Mouse (Mus musculus) stomach, embryonic 14.5 days (tissue): Measurements from ENCODE around the gene Hspb6. TPM values are rescaled to one million over a fixed set of nuclear protein-coding genes. Genes with fewer than 3 reads are reported as not detected.
A peak's percentile ranks its signal among the peaks of the same experiment; 100 is the strongest.

ENCODE experiments used
- ATAC-seq: fragments of 200-750 bp; cut with Nextera tagmentation; 2 replicates; pipeline ENCODE4 v1.8.0; 2017; ENCODE audit warnings: low read depth, moderate TSS enrichment; ENCODE audit not compliant: insufficient number of reproducible peaks, insufficient read depth, low FRiP score
- H3K27ac ChIP-seq: fragments of 300-500 bp; sonication (generic); 2 replicates; pipeline ENCODE4 v1.5.1; 2014; ENCODE audit warnings: mild to moderate bottlenecking, low read length, moderate library complexity, mixed read lengths
- H3K27me3 ChIP-seq: fragments of 300-500 bp; sonication (generic); 2 replicates; pipeline ENCODE4 v1.6.1; 2014; ENCODE audit warnings: low read length, control low read depth, mixed read lengths; ENCODE audit not compliant: control insufficient read depth, insufficient read depth
- H3K36me3 ChIP-seq: fragments of 300-500 bp; sonication (generic); 2 replicates; pipeline ENCODE4 v1.6.1; 2014; ENCODE audit warnings: mild to moderate bottlenecking, control low read depth, low read length, moderate library complexity, mixed read lengths; ENCODE audit not compliant: control insufficient read depth, insufficient read depth
- H3K4me1 ChIP-seq: fragments of 300-500 bp; sonication (generic); 2 replicates; pipeline ENCODE4 v1.6.1; 2014; ENCODE audit warnings: low read length, control low read depth, mixed read lengths; ENCODE audit not compliant: control insufficient read depth, insufficient read depth
- H3K4me2 ChIP-seq: fragments of 300-500 bp; sonication (generic); replicated peaks from 2 replicates; pipeline ENCODE4 v1.6.1; 2014; ENCODE audit warnings: low read depth, low read length, control low read depth
- H3K4me3 ChIP-seq: fragments of 300-500 bp; sonication (generic); 2 replicates; pipeline ENCODE4 v1.5.1; 2014; ENCODE audit warnings: low read depth, low read length, control low read depth
- H3K9ac ChIP-seq: fragments of 300-500 bp; sonication (generic); replicated peaks from 2 replicates; pipeline ENCODE4 v1.6.1; 2014; ENCODE audit warnings: low read depth, mild to moderate bottlenecking, control low read depth, low read length, moderate library complexity, mixed read lengths
- H3K9me3 ChIP-seq: fragments of 300-500 bp; sonication (generic); 2 replicates; pipeline ENCODE4 v1.6.1; 2016; ENCODE audit warnings: low read depth, low read length, control low read depth; ENCODE audit not compliant: control insufficient read depth
- WGBS: fragments of 180-500 bp; shearing (Covaris S2); extraction: QIAGEN DNeasy Blood & Tissue Kit; methylation state at CpG from one replicate; pipeline ENCODE4 v1.1.7; 2014; 5-methylcytosine and 5-hydroxymethylcytosine counted together
- polyA plus RNA-seq: library from polyadenylated mRNA; unstranded; fragments of >200 nt; fragmentation: Nextera tagmentation; extraction: Ambion mirVana; gene quantifications from 2 replicates; pipeline ENCODE4 v1.2.1, GENCODE M21; 2014

The Hspb6 gene
- polyA plus RNA-seq, 1 experiment from 2014 or later = 47.3 TPM

- 76% methylated on average over 10 of the region's 10 CpGs for WGBS
- Histone ChIP-seq H3K27ac (no peak overlapping the region), H3K27me3 (no peaks in the 10 kb centered on the region), H3K36me3 (no peaks in the 10 kb centered on the region), H3K9me3 (no peaks in the 10 kb centered on the region), H3K4me3 (no peak overlapping the region), H3K9ac (no peak overlapping the region), H3K4me1 (peaks cover 5% of the 10 kb centered on the region; the same call in 1 of the 2 replicates), H3K4me2 (no peak overlapping the region)
- ATAC-seq = no peak
These were observed 41.9 kb downstream of the Hspb6 start for GRCm38 (mm10) chr7:30593579-30594509.

DNA sequence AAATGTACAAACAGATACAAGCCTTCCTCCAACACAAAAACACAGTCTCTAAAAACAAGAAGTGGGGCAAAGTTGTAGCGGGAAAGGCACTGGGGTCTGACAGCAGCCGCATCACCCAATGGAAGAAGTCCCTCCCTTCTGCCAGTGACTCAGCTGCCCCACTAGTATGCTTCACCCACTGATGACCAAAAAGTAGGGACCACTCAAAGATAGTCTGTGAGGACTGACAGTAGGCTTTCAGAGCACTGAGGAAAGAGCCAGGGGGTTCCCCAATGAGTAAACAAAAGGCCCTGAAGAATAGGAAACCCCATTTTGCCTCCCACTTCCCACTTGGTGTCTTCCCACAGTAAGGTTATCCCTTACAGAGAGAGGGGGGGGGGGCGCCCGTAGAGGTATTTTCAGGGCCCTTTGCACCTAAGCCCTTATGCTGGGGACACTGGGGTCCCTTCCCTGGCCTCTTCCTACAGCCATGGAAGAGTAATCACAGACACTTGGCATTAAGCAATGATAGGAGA, 42.6 kb downstream of the Hspb6 start:
- Histone ChIP-seq H3K9me3 (no peaks in the 10 kb centered on the region), H3K36me3 (no peaks in the 10 kb centered on the region), H3K4me2 (no peak overlapping the region), H3K4me3 (no peak overlapping the region), H3K27ac (no peak overlapping the region), H3K4me1 (peaks cover 5% of the 10 kb centered on the region; the same call in 1 of the 2 replicates), H3K9ac (no peak overlapping the region), H3K27me3 (no peaks in the 10 kb centered on the region)
- no peak for ATAC-seq
- WGBS = 68% methylated on average over 4 of the region's 4 CpGs

GRCm38 (mm10) chr7:30596093-30596492, 44.1 kb downstream of the Hspb6 start:
- WGBS = 77% methylated on average over 5 of the region's 5 CpGs
- Histone ChIP-seq H3K27me3 (no peaks in the 10 kb centered on the region), H3K9me3 (no peaks in the 10 kb centered on the region), H3K36me3 (no peaks in the 10 kb centered on the region), H3K4me1 (peaks cover 3% of the 10 kb centered on the region; the same call in 1 of the 2 replicates), H3K4me2 (no peak overlapping the region), H3K4me3 (no peak overlapping the region), H3K9ac (no peak overlapping the region), H3K27ac (no peak overlapping the region)
- ATAC-seq = no peak

GRCm38 (mm10) chr7:30596811-30597210, 44.8 kb downstream of the Hspb6 start:
- H3K27ac ChIP-seq = no peak overlapping the region

DNA sequence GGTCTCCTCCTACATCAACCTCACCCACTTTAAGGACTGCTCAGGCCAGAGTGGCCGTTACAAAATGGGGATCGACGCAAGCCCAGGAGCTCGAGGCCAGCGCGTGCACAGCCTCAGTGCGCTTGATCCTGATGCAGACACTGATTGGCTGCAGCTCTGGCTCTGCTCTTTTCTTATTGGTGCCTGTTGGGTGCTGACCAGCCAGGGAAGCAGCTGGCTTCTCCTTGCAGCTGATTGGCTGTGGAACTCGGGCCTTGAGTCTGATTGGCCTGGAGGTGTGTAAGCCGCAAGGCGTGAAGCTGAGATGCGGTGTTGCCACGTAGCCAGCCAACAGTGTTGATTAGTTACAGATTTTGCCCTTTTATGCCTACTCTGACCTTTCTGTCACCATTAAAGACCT, 46.8 kb downstream of the Hspb6 start, which contains the start of gene Zbtb32:
Gene Zbtb32 (minus strand): TSS at position 124 of the 400 bp plus-strand sequence.
- H3K4me2 ChIP-seq = no peak within 1 kb of the TSS
- H3K27me3 ChIP-seq = no peaks in the 10 kb centered on the region
- H3K36me3 ChIP-seq = no peaks in the 10 kb centered on the region
- H3K4me3 ChIP-seq = no peak within 1 kb of the TSS
- 92% methylated on average over 12 of the region's 12 CpGs for WGBS
- H3K27ac ChIP-seq = peak within 1 kb of the TSS; percentile 46; the same call in 1 of the 2 replicates
- H3K4me1 ChIP-seq = peaks cover 3% of the 10 kb centered on the region; the same call in 1 of the 2 replicates
- no peaks in the 10 kb centered on the region for H3K9me3 ChIP-seq
- ATAC-seq = no peak
- H3K9ac ChIP-seq = no peak within 1 kb of the TSS

More at GRCm38 (mm10) chr7:30596811-30597210, 44.8 kb downstream of the Hspb6 start:
- ATAC-seq = no peak
- Histone ChIP-seq H3K4me1 (peaks cover 3% of the 10 kb centered on the region; the same call in 1 of the 2 replicates), H3K9ac (no peak overlapping the region), H3K4me3 (no peak overlapping the region), H3K36me3 (no peaks in the 10 kb centered on the region), H3K4me2 (no peak overlapping the region), H3K9me3 (no peaks in the 10 kb centered on the region), H3K27me3 (no peaks in the 10 kb centered on the region)
- WGBS = 64% methylated on average over 5 of the region's 5 CpGs

GRCm38 (mm10) chr7:30599933-30600353, 48.0 kb downstream of the Hspb6 start:
- WGBS = under 1% methylated on average over 16 of the region's 16 CpGs
- Histone ChIP-seq H3K27ac (peak overlapping the region; percentile 55; the same call in 1 of the 2 replicates), H3K4me1 (peaks cover 3% of the 10 kb centered on the region; the same call in 1 of the 2 replicates), H3K4me3 (no peak overlapping the region), H3K9me3 (no peaks in the 10 kb centered on the region), H3K27me3 (no peaks in the 10 kb centered on the region), H3K9ac (no peak overlapping the region), H3K36me3 (no peaks in the 10 kb centered on the region), H3K4me2 (0 out of 2 replicates have a peak overlapping the region, but pooled peaks have one; percentile 10)
- peak; percentile 94 for ATAC-seq

DNA sequence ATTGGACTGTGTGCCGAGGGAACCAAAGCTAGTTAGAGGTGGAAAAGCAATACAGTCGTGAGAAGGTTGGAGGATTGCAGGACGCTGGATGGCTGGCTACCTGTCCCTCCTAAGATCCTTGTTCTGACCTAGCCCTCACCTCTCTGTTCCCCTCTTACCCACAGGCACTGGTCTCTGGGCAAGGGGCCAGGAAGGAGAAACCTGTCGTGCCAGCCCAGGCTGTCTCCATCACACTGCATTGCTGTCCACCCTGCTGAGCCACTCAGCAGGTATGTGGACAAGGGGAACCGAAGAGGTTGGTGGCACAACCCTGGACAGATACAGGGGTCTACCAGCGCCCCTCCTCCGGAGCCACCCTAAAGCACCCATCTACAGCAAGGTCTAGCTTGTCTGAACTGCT, 48.7 kb downstream of the Hspb6 start:
- no peak for ATAC-seq
- Histone ChIP-seq H3K36me3 (no peaks in the 10 kb centered on the region), H3K9me3 (no peaks in the 10 kb centered on the region), H3K9ac (no peak overlapping the region), H3K4me2 (no peak overlapping the region), H3K4me3 (no peak overlapping the region), H3K27me3 (no peaks in the 10 kb centered on the region), H3K4me1 (peaks cover 3% of the 10 kb centered on the region; the same call in 1 of the 2 replicates), H3K27ac (peak overlapping the region; percentile 55; the same call in 1 of the 2 replicates)
- 62% methylated on average over 7 of the region's 7 CpGs for WGBS

- Histone ChIP-seq H3K9me3 (no peaks in the 10 kb centered on the region), H3K36me3 (no peaks in the 10 kb centered on the region), H3K27me3 (no peaks in the 10 kb centered on the region), H3K4me1 (peaks cover 3% of the 10 kb centered on the region; the same call in 1 of the 2 replicates), H3K4me3 (no peak overlapping the region), H3K4me2 (no peak overlapping the region), H3K9ac (no peak overlapping the region), H3K27ac (peak overlapping the region; percentile 52)
- 10% methylated on average over 3 of the region's 3 CpGs for WGBS
- peak; percentile 53 for ATAC-seq
These were observed 50.6 kb downstream of the Hspb6 start for GRCm38 (mm10) chr7:30602583-30602982.
